Mouse (Mus musculus) cerebellum, adult 2 months (tissue): ENCODE data around the gene Tmprss3. TPM values are rescaled to one million over a fixed set of nuclear protein-coding genes. Genes with fewer than 3 reads are reported as not detected.

ENCODE experiments used
- DNase-seq, 2 experiments: peaks; one replicate each; pipeline ENCODE4 v3.0.0; 2021
- H3K27ac ChIP-seq: fragments of 200-500 bp; 2 replicates; pipeline ENCODE4 v1.5.1; 2012; ENCODE audit warnings: low read length, control low read depth, inconsistent platforms; ENCODE audit not compliant: insufficient read depth
- H3K27me3 ChIP-seq: fragments of 200-500 bp; 2 replicates; pipeline ENCODE4 v1.6.1; 2012; ENCODE audit warnings: inconsistent platforms, mild to moderate bottlenecking, low read length, moderate library complexity; ENCODE audit not compliant: control insufficient read depth, insufficient read depth
- H3K4me1 ChIP-seq: fragments of 200-500 bp; 2 replicates; pipeline ENCODE4 v1.6.1; 2011; ENCODE audit warnings: low read length; ENCODE audit not compliant: control insufficient read depth, insufficient read depth
- H3K4me3 ChIP-seq: fragments of 200-500 bp; replicated peaks from 2 replicates; pipeline ENCODE3; 2011; ENCODE audit warnings: mild to moderate bottlenecking, low read depth, low read length, control low read depth; ENCODE audit not compliant: insufficient read depth
- CTCF ChIP-seq: fragments of 200-500 bp; IDR thresholded peaks from 2 replicates; pipeline ENCODE4 v1.5.1; 2011; ENCODE audit warnings: low read depth, mild to moderate bottlenecking, control low read depth, low read length, moderate library complexity, borderline replicate concordance; ENCODE audit not compliant: insufficient read depth
- POLR2A ChIP-seq: fragments of 200-500 bp; IDR thresholded peaks from 2 replicates; pipeline ENCODE4 v1.6.1; 2011; ENCODE audit warnings: low read length, control low read depth, borderline replicate concordance; ENCODE audit not compliant: insufficient read depth
- whole genome bisulfite sequencing: fragments of 180-500 bp; shearing (Covaris S2); methylation state at CpG from one replicate; pipeline ENCODE4 v1.1.7; 2018; 5-methylcytosine and 5-hydroxymethylcytosine counted together
- polyA plus RNA-seq: library from polyadenylated mRNA; depleted of rRNA; stranded (reverse); fragments of >200 nt; gene quantifications from 2 replicates; pipeline ENCODE4 v1.2.3, GENCODE M21; 2012

The Tmprss3 gene
- polyA plus RNA-seq, 1 experiment, result 0.64 TPM

DNA sequence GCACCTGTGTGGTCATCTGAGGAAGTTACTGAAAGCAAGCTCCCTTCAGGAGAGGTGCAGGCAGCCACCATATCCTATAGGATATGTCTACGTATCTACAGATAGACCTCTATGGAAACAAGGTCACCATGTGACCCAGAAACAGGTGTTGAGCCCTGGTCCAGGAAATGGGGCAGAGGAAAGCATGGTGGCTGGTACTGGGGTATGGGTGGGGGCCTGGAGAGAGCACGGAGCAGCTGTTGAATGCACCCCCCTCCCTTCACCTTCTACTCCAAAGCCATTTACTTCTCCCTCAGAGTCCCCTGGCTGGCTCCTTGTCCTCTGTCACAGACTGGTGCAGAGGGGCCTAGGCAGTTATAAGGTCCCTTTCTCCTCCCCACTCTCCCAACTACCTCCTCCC is 35.0 kb downstream of the Tmprss3 start:
- Histone ChIP-seq H3K27ac (no peak overlapping the region), H3K4me1 (no peaks in the 10 kb centered on the region), H3K4me3 (no peak overlapping the region), H3K27me3 (no peaks in the 10 kb centered on the region)
- 93% methylated on average over 2 of the region's 2 CpGs for WGBS
- DNase-seq, result no peak
- no peak for TF ChIP-seq CTCF
- TF ChIP-seq POLR2A, result no peak

DNA sequence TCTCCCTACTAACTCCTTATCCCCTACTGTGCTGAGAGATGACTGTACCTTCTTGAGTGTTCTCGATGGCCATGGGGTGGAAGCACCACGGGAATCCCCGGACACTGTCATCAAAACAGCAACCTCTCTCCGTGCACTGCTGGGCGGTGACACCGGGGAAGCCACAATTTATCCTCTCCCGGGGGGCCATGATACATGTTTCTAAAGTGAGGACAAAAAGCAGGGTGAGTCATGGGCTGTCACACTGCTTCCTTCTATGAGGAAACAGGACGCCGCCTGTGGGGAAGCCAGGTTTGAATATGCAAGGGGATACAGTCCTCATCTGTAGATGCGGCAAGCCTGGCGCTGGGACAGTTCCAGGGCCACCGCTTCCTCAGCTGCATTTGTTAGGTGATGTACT is 36.2 kb downstream of the Tmprss3 start:
- TF ChIP-seq POLR2A, result no peak
- TF ChIP-seq CTCF, result no peak
- 88% methylated on average over 12 of the region's 12 CpGs for WGBS
- no peak for DNase-seq
- Histone ChIP-seq H3K27ac (no peak overlapping the region), H3K4me3 (no peak overlapping the region), H3K27me3 (no peaks in the 10 kb centered on the region; the same call in 1 of the 2 replicates), H3K4me1 (no peaks in the 10 kb centered on the region)

DNA sequence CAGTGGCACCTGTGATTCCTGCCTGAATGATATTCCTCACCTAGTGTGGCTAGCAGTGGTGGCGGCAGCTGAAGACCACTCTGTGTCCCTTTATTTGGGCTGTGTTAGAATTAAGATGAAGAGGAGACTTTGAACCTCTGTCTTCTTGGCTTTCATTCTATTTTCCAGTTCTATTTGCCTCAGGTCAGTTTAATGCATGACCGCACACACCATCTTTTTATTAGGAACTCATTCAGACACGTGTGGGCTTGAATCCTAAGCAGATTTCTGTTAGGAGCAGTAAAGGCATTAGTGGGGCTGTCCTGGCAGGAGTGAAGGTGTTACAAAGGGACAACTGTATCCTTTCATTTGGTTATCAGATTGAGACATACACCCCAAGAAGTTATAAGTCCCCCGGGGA is 38.5 kb downstream of the Tmprss3 start:
- no peak overlapping the region for H3K4me3 ChIP-seq
- no peak overlapping the region for H3K27ac ChIP-seq
- H3K4me1 ChIP-seq, result no peaks in the 10 kb centered on the region
- H3K27me3 ChIP-seq, result no peaks in the 10 kb centered on the region; the same call in 1 of the 2 replicates
- no peak for DNase-seq
- TF ChIP-seq POLR2A, result no peak
- no peak for TF ChIP-seq CTCF
- 79% methylated on average over 4 of the region's 4 CpGs for WGBS

DNA sequence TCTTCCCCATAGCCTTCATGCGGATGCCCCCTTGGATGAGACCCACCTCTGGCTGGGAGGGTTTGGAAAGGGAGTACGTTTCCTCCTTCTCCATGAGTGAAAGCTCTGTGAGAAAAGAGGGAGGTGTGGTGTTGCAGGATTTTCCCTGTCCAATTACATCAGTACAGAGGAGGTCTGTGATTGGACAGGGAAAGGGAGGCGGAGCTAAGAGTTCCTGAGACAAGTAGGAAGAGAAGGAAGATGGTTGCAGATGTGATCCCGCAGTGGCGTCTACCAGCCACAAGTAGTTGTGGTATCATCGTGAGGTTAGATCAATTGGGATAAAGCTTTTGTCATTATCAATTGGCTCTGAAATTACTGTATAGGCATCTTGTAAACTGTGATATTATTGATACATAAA is 40.9 kb downstream of the Tmprss3 start:
- H3K4me1 ChIP-seq, result peaks cover 2% of the 10 kb centered on the region
- no peak for DNase-seq
- H3K27ac ChIP-seq, result no peak overlapping the region
- TF ChIP-seq POLR2A (no peak), CTCF (no peak)
- WGBS, result 88% methylated on average over 6 of the region's 6 CpGs
- H3K27me3 ChIP-seq, result no peaks in the 10 kb centered on the region; the same call in 1 of the 2 replicates
- no peak overlapping the region for H3K4me3 ChIP-seq

DNA sequence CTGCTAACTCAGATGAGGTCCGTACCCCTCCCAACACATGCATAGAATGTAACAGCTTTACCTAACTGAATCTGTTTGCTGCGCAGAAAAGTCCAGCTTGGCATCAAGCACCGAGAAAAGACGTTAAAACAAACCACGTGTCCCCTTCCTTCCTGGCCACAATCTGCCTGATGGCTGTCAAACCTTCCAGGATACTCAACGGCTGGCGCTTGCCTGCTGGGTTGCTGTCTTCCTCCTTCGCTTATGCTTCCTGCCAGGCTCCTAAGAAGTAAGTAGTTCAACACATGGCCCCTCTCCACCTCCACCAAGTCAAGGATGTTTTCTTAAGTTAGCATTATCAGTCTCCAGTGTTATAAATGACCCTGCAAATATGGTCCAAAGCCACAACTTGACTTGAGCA is 45.0 kb downstream of the Tmprss3 start:
- whole genome bisulfite sequencing, result 54% methylated on average over 8 of the region's 8 CpGs

DNA sequence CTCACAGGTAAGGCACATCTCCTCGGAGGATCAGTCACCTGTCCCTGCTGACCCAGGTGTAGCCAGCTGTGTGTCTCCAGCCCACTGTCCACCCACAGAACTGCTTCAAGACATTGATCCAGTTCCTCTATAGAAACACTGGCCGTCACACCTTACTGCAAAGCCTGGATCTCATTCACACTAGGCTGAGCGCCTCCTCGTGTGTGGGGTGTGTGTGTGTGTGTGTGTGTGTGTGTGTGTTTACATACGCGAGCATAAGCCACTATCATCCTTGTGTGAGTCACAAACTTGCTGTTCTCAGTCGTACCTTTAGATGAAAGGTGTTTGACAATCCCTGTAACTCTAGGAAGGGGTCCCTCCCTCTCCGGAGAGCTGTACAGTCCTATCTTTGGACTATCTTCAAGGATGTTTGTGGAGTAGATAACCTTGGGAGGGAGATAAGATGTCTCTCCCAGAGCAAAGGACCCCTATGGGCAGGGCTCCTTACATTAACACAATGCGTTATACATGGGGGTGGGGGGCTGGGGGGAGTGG is 45.7 kb downstream of the Tmprss3 start:
- Histone ChIP-seq H3K27me3 (no peaks in the 10 kb centered on the region), H3K4me3 (no peak overlapping the region), H3K27ac (no peak overlapping the region), H3K4me1 (peaks cover 6% of the 10 kb centered on the region)
- no peak for DNase-seq
- TF ChIP-seq CTCF, result no peak
- TF ChIP-seq POLR2A, result no peak
- WGBS, result 91% methylated on average over 9 of the region's 9 CpGs

More for the DNA sequence above, 45.0 kb downstream of the Tmprss3 start:
- H3K27me3 ChIP-seq, result no peaks in the 10 kb centered on the region; the same call in 1 of the 2 replicates
- H3K4me1 ChIP-seq, result peaks cover 6% of the 10 kb centered on the region
- H3K4me3 ChIP-seq, result no peak overlapping the region
- no peak for DNase-seq
- TF ChIP-seq POLR2A, result no peak
- no peak for TF ChIP-seq CTCF
- H3K27ac ChIP-seq, result no peak overlapping the region

GRCm38 (mm10) chr17:31152512-31152911 is 46.3 kb downstream of the Tmprss3 start:
- H3K4me3 ChIP-seq, result no peak overlapping the region
- H3K27me3 ChIP-seq, result no peaks in the 10 kb centered on the region
- H3K27ac ChIP-seq, result no peak overlapping the region
- DNase-seq, result no peak
- 33% methylated on average over 5 of the region's 5 CpGs for WGBS
- H3K4me1 ChIP-seq, result peaks cover 6% of the 10 kb centered on the region
- TF ChIP-seq POLR2A (no peak), CTCF (no peak)

- 81% methylated on average over 9 of the region's 9 CpGs for WGBS
- no peaks in the 10 kb centered on the region for H3K4me1 ChIP-seq
- no peak overlapping the region for H3K27ac ChIP-seq
- TF ChIP-seq POLR2A (no peak), CTCF (no peak)
- H3K27me3 ChIP-seq, result no peaks in the 10 kb centered on the region
- no peak overlapping the region for H3K4me3 ChIP-seq
- no peak for DNase-seq
These were observed 52.8 kb downstream of the Tmprss3 start for GRCm38 (mm10) chr17:31145998-31146397.

- no peak within 1 kb of the TSS for H3K4me3 ChIP-seq
- no peak within 1 kb of the TSS for H3K27ac ChIP-seq
- H3K4me1 ChIP-seq, result no peaks in the 10 kb centered on the region
- no peak for TF ChIP-seq CTCF
- WGBS, result 61% methylated on average over 15 of the region's 15 CpGs
- no peak for DNase-seq
- H3K27me3 ChIP-seq, result no peaks in the 10 kb centered on the region
These were observed 54.4 kb downstream of the Tmprss3 start, which contains the start of gene Tff2 for GRCm38 (mm10) chr17:31144040-31145037. TSS of gene Tff2 (minus strand) at chr17:31144282.
